Mouse (Mus musculus): Measurements from ENCODE around the gene Psmg4. TPM values are rescaled to one million over a fixed set of nuclear protein-coding genes. Genes with fewer than 3 reads are reported as not detected.

Psmg4 gene
- polyA plus RNA-seq, 2 experiments, result 41.1 to 45.0 TPM

GRCm38 (mm10) chr13:34212735-34213212 is 50.0 kb downstream of the Psmg4 start:
- peaks cover 23% of the 10 kb centered on the region for H3K36me3 ChIP-seq (replicated peaks; ENCODE audit: control insufficient read depth, insufficient read depth, low read depth)
- no peak for ATAC-seq (ENCODE audit: insufficient read depth)
- no peaks in the 10 kb centered on the region for H3K9me3 ChIP-seq (ENCODE audit: control insufficient read depth, low read length)
- no peak overlapping the region for H3K9ac ChIP-seq (replicated peaks)
- 0 out of 4 replicates have a peak, but pooled peaks cover 0 to 2% of the 10 kb centered on the region in 2 experiments for H3K4me1 ChIP-seq (replicated peaks; ENCODE audit: control insufficient read depth in 2 of 2, insufficient read depth in 2 of 2, low read length in 1 of 2)
- no peak overlapping the region for H3K27ac ChIP-seq
- no peak overlapping the region for H3K4me2 ChIP-seq (ENCODE audit: low read depth)
- H3K4me3 ChIP-seq (ENCODE audit: insufficient read depth in 1 of 2, low read depth in 2 of 2, low read length in 2 of 2), result no peak overlapping the region
- WGBS (ENCODE audit: insufficient replicate concordance), result 75% methylated on average over 10 of the region's 10 CpGs
- no peaks in the 10 kb centered on the region for H3K27me3 ChIP-seq (ENCODE audit: control insufficient read depth, insufficient read depth, low read length)
- TF ChIP-seq EP300 (IDR thresholded peaks at IDR 0.05; ENCODE audit: low read depth) (no peak), CTCF (IDR thresholded peaks at IDR 0.05; ENCODE audit: low read depth) (no peak)
- no peak for DNase-seq (ENCODE audit: low read depth in 3 of 3, low spot score in 3 of 3)

GRCm38 (mm10) chr13:34214855-34215254 is 52.1 kb downstream of the Psmg4 start:
- TF ChIP-seq EP300 (IDR thresholded peaks at IDR 0.05; ENCODE audit: low read depth) (no peak), CTCF (IDR thresholded peaks at IDR 0.05; ENCODE audit: low read depth) (no peak)
- Histone ChIP-seq H3K4me2 (ENCODE audit: low read depth) (no peak overlapping the region), H3K36me3 (replicated peaks; ENCODE audit: control insufficient read depth, insufficient read depth, low read depth) (peaks cover 36% of the 10 kb centered on the region), H3K27ac (no peak overlapping the region), H3K27me3 (ENCODE audit: control insufficient read depth, insufficient read depth, low read length) (no peaks in the 10 kb centered on the region), H3K9ac (replicated peaks) (no peak overlapping the region), H3K4me1 (replicated peaks; ENCODE audit: control insufficient read depth in 2 of 2, insufficient read depth in 2 of 2, low read length in 1 of 2) (no peaks in the 10 kb centered on the region; a peak in 1 of 4 replicates), H3K9me3 (ENCODE audit: control insufficient read depth, low read length) (no peaks in the 10 kb centered on the region), H3K4me3 (ENCODE audit: insufficient read depth in 1 of 2, low read depth in 2 of 2, low read length in 2 of 2) (no peak overlapping the region)
- DNase-seq (ENCODE audit: low read depth in 3 of 3, low spot score in 3 of 3), result no peak
- ATAC-seq (ENCODE audit: insufficient read depth), result no peak
- 83% methylated on average over 3 of the region's 3 CpGs for WGBS (ENCODE audit: insufficient replicate concordance)

- H3K4me2 ChIP-seq (ENCODE audit: low read depth), result no peak overlapping the region
- no peaks in the 10 kb centered on the region; a peak in 1 of 4 replicates for H3K4me1 ChIP-seq (replicated peaks; ENCODE audit: control insufficient read depth in 2 of 2, insufficient read depth in 2 of 2, low read length in 1 of 2)
- no peak overlapping the region for H3K27ac ChIP-seq
- TF ChIP-seq CTCF (IDR thresholded peaks at IDR 0.05; ENCODE audit: low read depth) (no peak), EP300 (IDR thresholded peaks at IDR 0.05; ENCODE audit: low read depth) (no peak)
- peaks cover 39% of the 10 kb centered on the region for H3K36me3 ChIP-seq (replicated peaks; ENCODE audit: control insufficient read depth, insufficient read depth, low read depth)
- ATAC-seq (ENCODE audit: insufficient read depth), result no peak
- 90% methylated on average over 3 of the region's 3 CpGs for WGBS (ENCODE audit: insufficient replicate concordance)
- no peak overlapping the region for H3K9ac ChIP-seq (replicated peaks)
- DNase-seq (ENCODE audit: low read depth in 3 of 3, low spot score in 3 of 3), result no peak
- no peak overlapping the region for H3K4me3 ChIP-seq (ENCODE audit: insufficient read depth in 1 of 2, low read depth in 2 of 2, low read length in 2 of 2)
- H3K27me3 ChIP-seq (ENCODE audit: control insufficient read depth, insufficient read depth, low read length), result no peaks in the 10 kb centered on the region
- H3K9me3 ChIP-seq (ENCODE audit: control insufficient read depth, low read length), result no peaks in the 10 kb centered on the region
These were observed 56.0 kb downstream of the Psmg4 start for GRCm38 (mm10) chr13:34218776-34219175.

GRCm38 (mm10) chr13:34219728-34220127 is 57.0 kb downstream of the Psmg4 start:
- H3K4me2 ChIP-seq (ENCODE audit: low read depth), result no peak overlapping the region
- DNase-seq (ENCODE audit: low read depth in 3 of 3, low spot score in 3 of 3), result no peak
- H3K27ac ChIP-seq, result no peak overlapping the region
- H3K4me3 ChIP-seq (ENCODE audit: insufficient read depth in 1 of 2, low read depth in 2 of 2, low read length in 2 of 2), result no peak overlapping the region
- peaks cover 36% of the 10 kb centered on the region for H3K36me3 ChIP-seq (replicated peaks; ENCODE audit: control insufficient read depth, insufficient read depth, low read depth)
- H3K9ac ChIP-seq (replicated peaks), result no peak overlapping the region
- TF ChIP-seq CTCF (IDR thresholded peaks at IDR 0.05; ENCODE audit: low read depth), result no peak
- no peak for TF ChIP-seq EP300 (IDR thresholded peaks at IDR 0.05; ENCODE audit: low read depth)
- H3K4me1 ChIP-seq (replicated peaks; ENCODE audit: control insufficient read depth in 2 of 2, insufficient read depth in 2 of 2, low read length in 1 of 2), result no peaks in the 10 kb centered on the region; a peak in 1 of 4 replicates
- WGBS (ENCODE audit: insufficient replicate concordance), result 34% methylated on average over 3 of the region's 3 CpGs
- no peaks in the 10 kb centered on the region for H3K27me3 ChIP-seq (ENCODE audit: control insufficient read depth, insufficient read depth, low read length)
- no peak for ATAC-seq (ENCODE audit: insufficient read depth)
- no peaks in the 10 kb centered on the region for H3K9me3 ChIP-seq (ENCODE audit: control insufficient read depth, low read length)

- no peak for TF ChIP-seq EP300 (IDR thresholded peaks at IDR 0.05; ENCODE audit: low read depth)
- no peak for TF ChIP-seq CTCF (IDR thresholded peaks at IDR 0.05; ENCODE audit: low read depth)
- Histone ChIP-seq H3K4me1 (replicated peaks; ENCODE audit: control insufficient read depth in 2 of 2, insufficient read depth in 2 of 2, low read length in 1 of 2) (peaks cover 0 to 2% of the 10 kb centered on the region in 2 experiments; a peak in 1 of 4 replicates), H3K27me3 (ENCODE audit: control insufficient read depth, insufficient read depth, low read length) (no peaks in the 10 kb centered on the region), H3K9me3 (ENCODE audit: control insufficient read depth, low read length) (no peaks in the 10 kb centered on the region), H3K9ac (replicated peaks) (no peak overlapping the region), H3K4me3 (ENCODE audit: insufficient read depth in 1 of 2, low read depth in 2 of 2, low read length in 2 of 2) (no peak overlapping the region), H3K27ac (no peak overlapping the region), H3K4me2 (ENCODE audit: low read depth) (no peak overlapping the region), H3K36me3 (replicated peaks; ENCODE audit: control insufficient read depth, insufficient read depth, low read depth) (peaks cover 36% of the 10 kb centered on the region)
- WGBS (ENCODE audit: insufficient replicate concordance), result 79% methylated on average over 7 of the region's 7 CpGs
- ATAC-seq (ENCODE audit: insufficient read depth), result no peak
- no peak for DNase-seq (ENCODE audit: low read depth in 3 of 3, low spot score in 3 of 3)
These were observed 60.2 kb downstream of the Psmg4 start for GRCm38 (mm10) chr13:34222985-34223384.

All from liver, embryonic 14.5 days (tissue).